Mouse (Mus musculus) thymus, postnatal 36 days (tissue): ENCODE measurements around the gene Actr10.

Experiments used
- DNase-seq, 2 experiments: peaks; one replicate each; pipeline ENCODE4 v3.0.0; 2022; ENCODE audit warnings: mixed read lengths in 2 of 2

Gene Actr10

DNA sequence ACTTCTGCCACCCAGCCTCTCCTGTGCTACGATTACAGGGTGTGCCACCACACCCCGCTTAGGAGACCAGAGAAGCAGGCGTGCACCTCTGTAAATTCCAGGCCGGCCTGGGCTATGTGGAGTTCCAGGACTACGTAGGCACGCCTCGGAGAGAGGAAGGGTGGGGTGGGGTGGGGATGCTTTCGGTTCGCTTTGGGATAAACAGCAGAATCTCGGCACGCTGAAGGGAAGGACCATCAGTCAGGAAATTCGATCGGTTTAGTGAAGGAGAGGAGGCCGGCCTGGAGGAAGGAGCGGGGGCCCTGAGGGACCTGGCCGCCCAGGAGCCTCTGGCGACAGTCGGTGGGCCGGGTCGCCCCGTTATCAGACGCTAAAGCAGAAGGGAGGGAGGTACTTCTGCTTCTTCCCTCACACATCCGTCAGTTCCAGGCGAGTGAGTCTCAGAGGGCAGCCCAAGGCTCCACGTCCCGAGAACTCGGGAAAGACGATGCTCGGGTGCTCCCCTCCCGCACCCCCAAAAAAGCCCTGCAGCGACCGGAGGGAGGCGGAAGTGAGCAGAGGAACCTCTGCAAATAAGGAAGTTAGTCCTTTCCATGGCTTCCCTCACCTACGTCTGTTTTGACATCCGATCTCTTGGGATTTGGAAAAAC lies 30.6 kb downstream of the Actr10 start:
- peak; percentile 88 for DNase-seq

DNA sequence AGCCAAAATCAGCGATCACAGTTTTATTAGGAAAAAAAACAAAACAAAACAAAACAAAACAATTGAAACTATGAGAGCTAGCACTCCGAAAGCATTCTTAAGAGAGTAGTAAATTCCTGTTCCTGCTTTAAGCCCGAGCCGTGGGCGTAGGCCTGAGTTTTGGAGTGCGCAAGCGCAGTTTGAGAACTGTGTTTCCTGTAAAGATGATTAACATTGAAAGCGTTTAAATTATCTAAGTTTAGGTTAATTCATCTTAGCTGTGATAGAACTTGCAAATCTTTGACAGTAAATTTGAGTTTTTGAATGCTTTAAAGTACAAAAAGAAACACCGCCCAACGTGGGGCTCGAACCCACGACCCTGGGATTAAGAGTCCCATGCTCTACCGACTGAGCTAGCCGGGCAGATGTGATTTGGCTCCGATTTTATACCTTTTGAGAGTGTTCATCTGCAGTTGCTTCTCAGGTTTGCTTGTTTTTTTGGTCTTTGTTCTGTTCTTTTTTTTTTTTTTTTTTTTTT lies 31.2 kb downstream of the Actr10 start:
- peak; percentile 82 to 85 for DNase-seq

DNA sequence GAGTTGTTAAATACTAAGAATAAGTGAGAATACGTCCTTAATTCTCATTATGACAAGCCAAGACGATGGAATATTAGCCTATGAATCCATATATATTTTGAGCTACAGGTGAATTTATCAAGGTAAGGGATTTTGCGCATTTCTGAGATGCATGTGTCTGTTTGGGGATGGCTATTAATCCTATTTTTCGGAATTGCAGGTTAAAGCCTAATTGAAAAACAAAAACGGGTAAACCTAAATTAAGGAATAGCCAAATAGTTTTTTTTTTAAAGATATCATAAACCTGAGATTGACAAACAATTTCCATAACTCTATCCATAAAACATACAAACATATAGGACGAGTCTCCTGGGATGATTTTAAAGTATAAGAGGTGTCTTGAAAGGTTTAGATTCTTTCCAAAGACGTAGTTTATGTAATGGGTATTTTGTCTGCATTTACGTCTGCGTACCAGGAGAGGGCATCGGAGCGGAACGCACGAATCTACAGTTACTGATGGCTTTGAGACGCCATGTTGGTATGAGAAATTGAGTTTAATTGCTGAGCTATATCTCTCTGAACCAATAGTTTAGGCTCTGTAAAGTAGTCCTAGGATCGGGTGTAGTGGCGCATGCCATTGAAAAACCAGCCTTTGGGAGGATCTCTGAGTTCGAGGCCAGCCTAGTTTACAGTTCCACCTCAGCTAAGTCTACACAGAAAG lies 32.0 kb downstream of the Actr10 start:
- peak; percentile 57 to 63 for DNase-seq

DNA sequence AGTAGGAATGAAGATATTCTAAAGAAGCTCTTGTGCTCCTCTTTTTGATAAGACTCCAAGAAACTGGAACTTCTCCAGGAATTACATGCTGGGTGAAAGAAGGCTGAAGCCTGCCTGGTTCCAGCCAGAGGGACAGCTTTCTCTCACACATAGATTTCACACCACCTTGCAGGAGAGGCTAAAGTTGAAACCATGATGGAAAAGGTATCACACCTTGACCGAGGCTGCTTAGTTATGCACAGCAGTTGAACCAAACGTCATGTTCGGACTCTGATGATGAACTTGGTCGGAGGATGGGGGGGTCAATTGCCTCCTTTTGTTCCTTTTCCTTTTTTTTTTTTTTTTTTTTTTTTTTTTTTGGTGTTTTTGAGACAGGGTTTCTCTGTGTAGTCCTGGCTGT lies 36.2 kb downstream of the Actr10 start:
- no peak for DNase-seq

DNA sequence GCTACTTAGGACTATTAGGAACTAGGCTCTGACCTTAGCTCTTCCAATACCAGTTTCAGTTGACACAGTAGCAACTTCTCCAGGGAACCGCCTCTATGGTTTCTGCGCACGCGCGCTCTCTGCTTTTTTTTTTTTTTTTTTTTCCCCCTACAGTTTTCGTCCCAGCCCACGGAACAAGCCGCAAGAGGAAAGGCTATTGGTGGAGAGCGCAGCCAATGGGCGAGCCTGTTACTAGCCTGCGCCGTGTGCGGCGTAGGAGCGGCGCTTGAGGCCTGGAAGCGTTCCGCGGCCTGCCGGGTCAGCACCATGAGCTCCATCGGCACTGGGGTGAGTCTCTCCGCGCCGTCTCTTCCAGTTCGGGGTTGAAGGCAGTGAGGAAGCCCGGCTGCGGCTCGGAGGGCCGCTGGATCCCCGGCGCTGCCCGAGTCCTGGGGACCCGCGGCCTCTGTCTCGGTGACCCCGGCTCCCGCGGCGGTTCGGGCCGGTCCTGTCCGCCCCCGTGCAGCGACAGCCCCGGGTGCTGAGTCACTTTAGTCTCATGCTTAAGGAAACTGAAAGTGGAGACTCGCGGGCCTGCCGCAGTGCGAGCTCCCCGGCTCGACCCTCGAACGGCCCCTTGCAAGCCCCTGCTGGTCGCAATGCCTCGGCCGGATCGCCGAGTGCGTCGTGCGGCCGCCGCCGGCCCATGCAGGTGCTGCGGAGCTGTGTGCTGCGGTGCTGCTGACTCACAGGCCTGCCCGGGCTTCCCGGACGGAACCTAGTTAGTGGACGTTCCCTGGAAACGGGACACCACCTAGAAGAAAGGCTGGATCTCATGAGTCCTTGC lies 37.0 kb downstream of the Actr10 start, which contains the start of gene Psma3:
Gene Psma3 (plus strand): TSS at position 181 of the 826 bp plus-strand sequence.
- peak; percentile 86 to 92 for DNase-seq

DNA sequence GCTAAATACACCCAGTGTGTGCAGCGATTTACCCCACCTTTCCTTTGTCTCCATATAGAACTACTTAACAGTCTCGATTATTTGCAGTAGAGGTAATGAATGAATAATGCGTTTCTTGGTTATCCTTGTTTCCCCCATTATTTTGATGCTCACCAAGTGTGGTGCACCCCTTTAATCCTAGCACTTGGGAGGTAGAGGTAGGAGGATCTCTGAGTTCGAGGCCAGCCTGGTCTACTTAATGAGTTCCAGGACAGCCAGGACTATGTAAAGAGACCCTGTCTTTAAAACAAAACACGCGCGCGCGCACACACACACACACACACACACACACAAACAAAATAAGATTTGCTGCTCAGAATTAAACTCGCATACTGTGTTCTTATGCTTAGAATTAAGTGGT lies 37.7 kb downstream of the Actr10 start:
- no peak for DNase-seq

DNA sequence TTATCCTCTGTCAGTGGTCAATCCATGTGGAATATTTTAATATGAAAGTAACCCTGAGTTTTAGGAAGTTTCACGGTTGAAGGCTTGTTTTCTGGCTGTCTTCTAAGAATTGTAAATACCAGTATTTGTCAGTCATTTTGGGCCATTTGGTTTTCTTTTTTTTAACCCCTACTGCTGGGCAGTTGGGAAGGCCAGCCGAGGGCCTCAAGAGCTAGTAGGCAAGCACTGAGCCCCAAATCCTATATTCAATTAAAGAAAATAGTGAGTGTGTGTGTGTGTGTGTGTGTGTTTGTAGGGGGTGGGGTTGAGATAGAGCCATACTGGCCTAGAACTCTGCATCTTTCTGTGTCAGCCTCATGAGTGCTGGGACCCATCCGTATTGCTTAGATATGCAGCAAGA lies 38.2 kb downstream of the Actr10 start:
- DNase-seq: no peak

DNA sequence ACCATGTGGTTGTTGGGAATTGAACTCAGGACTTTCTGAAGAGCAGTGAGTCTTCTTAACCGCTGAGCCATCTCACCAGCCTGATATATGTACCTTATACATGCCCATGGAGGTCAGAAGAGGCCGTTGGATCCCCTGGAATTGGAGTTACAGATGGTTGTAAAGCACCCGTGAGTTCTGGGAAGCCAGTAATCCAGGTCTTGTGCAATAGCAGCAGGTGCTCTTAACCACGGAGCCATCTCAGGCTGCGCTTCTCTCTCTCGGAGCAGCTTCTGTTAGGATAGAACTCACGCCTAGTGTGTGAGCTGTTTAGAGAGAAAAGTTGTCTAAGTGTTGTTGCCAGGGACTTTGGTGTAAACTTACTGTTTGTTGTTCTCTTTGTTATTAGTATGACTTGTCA lies 40.7 kb downstream of the Actr10 start:
- DNase-seq: no peak

DNA sequence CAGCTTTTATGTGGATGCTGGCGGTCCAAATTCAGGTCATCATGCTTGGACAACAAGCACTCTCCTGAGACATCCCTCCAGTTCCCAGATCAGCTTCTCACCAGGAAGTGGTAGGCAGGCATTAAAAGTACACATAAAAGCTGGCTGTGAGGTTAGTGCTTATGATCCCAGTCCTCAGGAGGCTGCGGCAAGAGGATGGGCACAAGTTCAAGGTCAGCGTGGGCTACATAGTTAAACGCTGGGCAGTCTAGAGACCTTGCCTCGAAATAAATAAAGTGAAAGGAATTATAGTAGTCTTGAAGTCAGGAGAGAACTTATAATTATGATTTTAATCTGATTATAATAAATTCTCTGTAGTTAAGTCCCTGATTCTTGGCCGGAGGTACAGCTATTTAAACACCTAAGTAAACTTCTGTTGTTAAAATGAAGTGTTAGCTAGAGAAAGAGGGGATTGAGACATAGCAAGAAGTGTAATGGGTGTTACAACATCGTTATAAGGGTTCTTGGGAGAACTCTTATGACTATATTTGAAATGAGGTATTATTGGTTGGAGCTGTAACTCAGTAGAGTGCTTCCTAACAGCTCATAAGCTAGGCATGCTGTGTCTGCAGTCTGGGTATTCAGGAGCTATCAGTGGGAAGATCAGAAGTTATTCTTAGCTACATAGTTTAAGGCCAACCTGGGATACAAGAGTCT lies 47.3 kb downstream of the Actr10 start:
- DNase-seq: no peak

DNA sequence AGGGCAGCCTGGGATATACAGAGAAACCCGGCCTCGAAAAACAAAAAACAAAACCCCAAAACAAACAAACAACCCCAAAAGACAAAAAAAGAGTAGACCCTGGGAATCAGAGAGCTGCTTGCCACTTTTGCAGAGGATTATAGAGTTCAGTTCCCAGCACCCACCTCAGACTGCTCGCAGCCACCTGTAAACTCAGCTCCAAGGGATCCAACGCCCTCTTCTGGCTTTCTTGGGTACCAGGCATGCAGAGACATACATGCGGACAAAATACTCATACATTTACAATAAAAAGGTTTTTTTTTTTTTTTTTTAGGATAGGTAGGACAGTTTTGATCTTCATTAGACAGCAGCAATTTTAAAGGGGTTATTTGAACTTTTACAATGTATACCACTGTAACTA lies 59.6 kb downstream of the Actr10 start:
- DNase-seq: no peak

DNA sequence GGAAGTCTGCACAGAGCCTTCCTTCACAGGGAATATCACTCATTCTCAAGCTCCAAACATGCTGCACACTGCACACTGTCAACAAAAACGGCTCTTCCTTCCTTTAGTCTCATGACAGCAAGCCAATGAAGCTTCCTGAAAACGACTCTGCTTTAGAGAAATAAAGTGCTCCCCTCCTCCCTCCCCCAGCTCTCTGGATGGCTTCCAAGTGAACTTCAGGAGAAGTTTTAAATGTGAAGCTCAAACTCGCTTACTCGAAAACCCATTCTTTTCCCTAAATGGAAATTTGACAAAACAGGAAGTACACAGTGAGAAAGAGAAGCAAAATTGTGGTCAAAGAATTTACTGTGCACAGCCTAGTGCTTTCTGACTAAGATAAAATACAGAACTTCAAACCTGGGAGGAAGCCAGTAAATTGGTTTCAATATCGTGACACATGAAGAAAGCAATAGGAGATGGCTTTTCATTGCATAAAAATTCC lies 61.8 kb downstream of the Actr10 start:
- DNase-seq: peak in 1 of 2 experiments; percentile 20

DNA sequence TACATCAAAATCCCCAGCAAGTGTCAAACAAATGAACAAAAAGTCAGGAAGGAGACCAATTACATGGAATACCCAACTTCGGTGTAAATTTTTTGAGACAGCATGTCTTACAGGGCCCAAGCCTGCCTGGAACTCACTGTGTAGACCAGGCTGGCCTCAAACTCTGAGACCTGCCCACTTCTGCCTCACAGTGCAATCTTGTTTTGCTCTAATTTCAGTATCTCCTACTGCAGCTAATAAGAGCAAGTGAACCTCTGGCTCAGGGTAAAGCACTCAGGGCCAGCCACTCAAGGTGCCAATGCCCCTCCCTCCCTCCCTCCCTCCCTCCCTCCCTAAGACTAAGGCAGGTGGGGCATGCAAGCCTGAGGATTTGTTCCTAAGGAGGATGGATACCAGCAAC lies 62.7 kb downstream of the Actr10 start:
- DNase-seq: no peak

DNA sequence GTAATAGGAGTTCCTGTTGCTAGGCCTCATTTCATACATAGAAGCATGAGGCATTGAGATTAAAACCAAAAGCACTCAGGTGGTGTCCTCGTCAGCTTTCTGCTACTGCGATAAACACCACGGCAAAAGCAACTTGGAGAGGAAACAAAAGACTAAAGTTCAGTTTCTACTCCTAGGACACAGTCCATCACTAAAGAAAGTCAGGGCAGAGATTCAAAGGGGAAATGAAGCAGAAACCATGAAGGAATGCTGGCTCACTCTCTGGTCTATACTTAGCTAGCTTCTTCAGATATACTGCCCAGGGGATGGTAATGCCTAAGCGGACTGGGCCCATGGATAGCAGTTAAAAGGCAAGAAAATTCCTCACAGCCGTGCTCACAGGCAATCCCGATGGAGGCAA lies 63.8 kb downstream of the Actr10 start:
- no peak for DNase-seq

DNA sequence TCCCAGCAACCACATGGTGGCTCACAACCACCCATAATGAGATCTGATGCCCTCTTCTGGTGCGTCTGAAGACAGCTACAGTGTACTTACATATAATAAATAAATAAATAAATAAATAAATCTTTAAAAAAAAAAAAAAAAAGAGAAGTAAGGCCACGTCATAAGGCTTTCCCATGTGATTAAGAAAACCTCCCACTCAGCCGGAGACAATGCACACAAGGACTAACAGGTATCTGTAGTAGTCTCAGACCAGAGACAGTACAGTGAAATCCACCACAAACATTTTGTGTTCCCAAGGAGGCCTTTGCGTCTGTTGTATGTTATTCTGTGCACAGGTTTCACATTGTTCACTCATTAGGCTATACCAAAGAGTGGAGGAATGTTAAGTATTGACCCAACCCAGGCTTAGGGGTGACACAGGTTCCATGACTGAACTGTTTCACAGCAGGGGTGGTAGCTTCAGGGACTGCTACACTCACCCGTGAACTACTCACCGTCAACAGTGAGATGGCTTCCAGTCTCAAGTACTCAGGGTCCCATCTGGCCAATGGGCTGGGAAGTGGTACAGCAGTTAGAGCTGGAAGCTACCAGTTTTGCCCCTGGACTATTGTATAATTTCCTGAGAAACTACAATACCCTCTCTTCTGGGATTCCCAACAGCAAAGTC lies 66.2 kb downstream of the Actr10 start:
- no peak for DNase-seq

DNA sequence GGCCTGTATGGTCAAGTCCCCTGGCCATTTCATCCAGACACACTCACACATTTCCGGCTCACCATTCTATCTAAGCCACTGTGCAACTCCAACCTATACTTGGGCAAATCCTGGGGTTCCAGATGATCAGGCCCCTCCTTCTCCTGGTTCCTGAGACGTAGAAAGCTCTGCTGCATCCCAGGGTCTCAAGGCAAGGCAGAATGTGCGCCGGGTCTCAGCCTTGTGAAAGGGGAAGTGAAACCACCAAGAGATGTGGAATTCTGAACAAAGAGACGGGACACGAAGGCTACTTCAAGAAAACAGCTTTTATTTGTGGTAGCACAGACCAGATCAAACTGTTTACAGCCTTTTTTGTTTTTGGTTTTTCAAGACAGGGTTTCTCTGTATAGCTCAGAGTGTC lies 68.5 kb downstream of the Actr10 start:
- DNase-seq: no peak

DNA sequence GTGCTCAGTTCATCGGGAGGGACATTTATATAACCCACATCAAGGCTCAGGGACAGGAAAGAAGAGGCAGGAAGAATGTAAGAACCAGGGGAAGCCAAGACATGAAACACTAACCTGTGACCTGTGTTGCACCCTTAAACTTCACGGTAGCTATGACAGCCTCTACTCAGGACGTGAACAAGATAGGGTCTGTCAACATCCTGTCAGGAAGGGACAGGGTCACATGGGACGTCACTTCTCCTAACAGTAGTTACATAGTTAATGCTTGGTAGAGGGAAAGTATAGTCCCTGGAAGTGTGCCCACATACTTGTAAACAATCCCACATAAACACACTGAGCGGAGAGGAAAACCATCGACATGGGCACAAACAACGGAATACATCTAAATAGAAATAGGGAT lies 69.2 kb downstream of the Actr10 start:
- no peak for DNase-seq

DNA sequence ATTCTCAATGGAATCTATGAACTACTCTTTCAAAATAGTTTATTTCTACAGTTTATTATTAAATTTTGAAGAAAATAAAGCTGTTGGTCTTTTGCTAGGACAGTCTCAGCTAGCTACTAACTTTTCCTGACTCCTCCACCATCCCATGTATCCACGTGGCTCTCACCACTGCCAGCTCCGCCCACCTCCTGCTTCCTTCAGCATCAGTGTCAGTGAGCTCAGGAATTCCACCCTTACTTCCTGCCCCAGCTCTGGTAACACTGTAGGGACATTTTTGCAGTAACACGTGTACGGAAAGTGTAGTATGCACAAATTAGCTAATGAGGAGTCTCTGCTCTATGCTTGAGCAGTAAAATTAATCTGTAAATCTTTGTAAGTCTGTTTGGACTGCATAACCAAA lies 72.1 kb downstream of the Actr10 start:
- no peak for DNase-seq
